Mouse (Mus musculus) layer of hippocampus, postnatal 14 days (tissue): Measurements from ENCODE around the gene Dapk2. TPM values are rescaled to one million over a fixed set of nuclear protein-coding genes. Genes with fewer than 3 reads are reported as not detected.

Experiments
- DNase-seq, 2 experiments: peaks; one replicate each; pipeline ENCODE4 v3.0.0; 2021 to 2022; ENCODE audit warnings: low spot score in 2 of 2, mixed read lengths in 1 of 2
- total RNA-seq, 2 experiments: library from RNA; stranded (reverse); gene quantifications; 2 replicates each; pipeline ENCODE4 v1.2.3; 2021

Dapk2 gene
- total RNA-seq, 2 experiments from 2014 or later: 0.71 to 1.1 TPM

GRCm38 (mm10) chr9:66138193-66138592 lies 19.8 kb upstream of the Dapk2 start:
- no peak for DNase-seq

GRCm38 (mm10) chr9:66142265-66142664 lies 15.8 kb upstream of the Dapk2 start:
- DNase-seq: no peak

- peak; percentile 69 to 84 for DNase-seq
Observed at GRCm38 (mm10) chr9:66144248-66144647, 13.8 kb upstream of the Dapk2 start.

GRCm38 (mm10) chr9:66146141-66146540 lies 11.9 kb upstream of the Dapk2 start:
- no peak for DNase-seq

- DNase-seq: no peak
Observed at GRCm38 (mm10) chr9:66152011-66152410, 6.0 kb upstream of the Dapk2 start.

GRCm38 (mm10) chr9:66153594-66153993 lies 4.4 kb upstream of the Dapk2 start:
- DNase-seq: no peak

- no peak for DNase-seq
Observed at GRCm38 (mm10) chr9:66154013-66154412, 4.0 kb upstream of the Dapk2 start.

- DNase-seq: no peak
Observed at GRCm38 (mm10) chr9:66155534-66155933, 2.5 kb upstream of the Dapk2 start.

- no peak for DNase-seq
Observed at GRCm38 (mm10) chr9:66158885-66159430, 935 bp downstream of the Dapk2 start.

- no peak for DNase-seq
Observed at GRCm38 (mm10) chr9:66160155-66160554, 2.1 kb downstream of the Dapk2 start.

- no peak for DNase-seq
Observed at GRCm38 (mm10) chr9:66162995-66163394, 5.0 kb downstream of the Dapk2 start.

GRCm38 (mm10) chr9:66167222-66167621 lies 9.2 kb downstream of the Dapk2 start:
- DNase-seq: no peak

GRCm38 (mm10) chr9:66168233-66168632 lies 10.2 kb downstream of the Dapk2 start:
- no peak for DNase-seq

GRCm38 (mm10) chr9:66170506-66170905 lies 12.5 kb downstream of the Dapk2 start:
- DNase-seq: no peak

GRCm38 (mm10) chr9:66171275-66171921 lies 13.4 kb downstream of the Dapk2 start:
- no peak for DNase-seq

- no peak for DNase-seq
Observed at GRCm38 (mm10) chr9:66173316-66173855, 15.4 kb downstream of the Dapk2 start.

- DNase-seq: no peak
Observed at GRCm38 (mm10) chr9:66174985-66175384, 17.0 kb downstream of the Dapk2 start.

- no peak for DNase-seq
Observed at GRCm38 (mm10) chr9:66177975-66178374, 20.0 kb downstream of the Dapk2 start.

GRCm38 (mm10) chr9:66179795-66180194 lies 21.8 kb downstream of the Dapk2 start:
- no peak for DNase-seq

- DNase-seq: no peak
Observed at GRCm38 (mm10) chr9:66181126-66181825, 23.3 kb downstream of the Dapk2 start.

- no peak for DNase-seq
Observed at GRCm38 (mm10) chr9:66181826-66182678, 24.0 kb downstream of the Dapk2 start.

GRCm38 (mm10) chr9:66182679-66182993 lies 24.6 kb downstream of the Dapk2 start:
- no peak for DNase-seq
